Mouse (Mus musculus) bone marrow, adult 2 months (tissue): ENCODE measurements at regions not wholly inside any gene's neighbourhood (a gene's known extent, or its start where the extent isn't known, plus 50 kb on each side); places are given as distances from the start of the nearest gene placed in this dataset.

Source experiments
- H3K27ac ChIP-seq: fragments of 200-500 bp; 2 replicates; pipeline ENCODE4 v1.5.1; 2012; ENCODE audit warnings: low read depth, mild to moderate bottlenecking, control low read depth, inconsistent platforms, low read length; ENCODE audit not compliant: control insufficient read depth, poor library complexity, insufficient read depth
- H3K4me1 ChIP-seq: fragments of 200-500 bp; 2 replicates; pipeline ENCODE4 v1.6.1; 2011; ENCODE audit warnings: low read length; ENCODE audit not compliant: control insufficient read depth, insufficient read depth
- H3K4me3 ChIP-seq: fragments of 200-500 bp; replicated peaks from 2 replicates; pipeline ENCODE3; 2011; ENCODE audit warnings: mild to moderate bottlenecking, low read depth, low read length, control low read depth; ENCODE audit not compliant: control insufficient read depth
- CTCF ChIP-seq: fragments of 200-500 bp; IDR thresholded peaks from 2 replicates; pipeline ENCODE4 v1.5.1; 2011; ENCODE audit warnings: low read length, control low read depth; ENCODE audit not compliant: control insufficient read depth, insufficient read depth
- POLR2A ChIP-seq: fragments of 200-500 bp; IDR thresholded peaks from 2 replicates; pipeline ENCODE4 v1.6.1; 2011; ENCODE audit warnings: low read depth, mild to moderate bottlenecking, control low read depth, low read length, borderline replicate concordance; ENCODE audit not compliant: control insufficient read depth
- WGBS: fragments of 180-500 bp; shearing (Covaris S2); methylation state at CpG from one replicate; pipeline ENCODE4 v1.1.7; 2018; 5-methylcytosine and 5-hydroxymethylcytosine counted together

GRCm38 (mm10) chr5:133754180-133754579 is 345.3 kb upstream of the Castor2 start:
- H3K4me3 ChIP-seq: no peak overlapping the region
- no peak overlapping the region for H3K27ac ChIP-seq
- no peaks in the 10 kb centered on the region for H3K4me1 ChIP-seq
- 51% methylated on average over 7 of the region's 7 CpGs for WGBS
- TF ChIP-seq POLR2A: no peak
- no peak for TF ChIP-seq CTCF

- no peak overlapping the region for H3K4me3 ChIP-seq
- no peaks in the 10 kb centered on the region for H3K4me1 ChIP-seq
- no peak overlapping the region for H3K27ac ChIP-seq
- no peak for TF ChIP-seq POLR2A
- no peak for TF ChIP-seq CTCF
- 56% methylated on average over 8 of the region's 8 CpGs for WGBS
Measured at GRCm38 (mm10) chr5:133753461-133754160, 345.9 kb upstream of the Castor2 start.

GRCm38 (mm10) chr5:133746960-133747359 is 352.6 kb upstream of the Castor2 start:
- Histone ChIP-seq H3K27ac (no peak overlapping the region), H3K4me3 (no peak overlapping the region), H3K4me1 (no peaks in the 10 kb centered on the region)
- TF ChIP-seq POLR2A (no peak), CTCF (no peak)
- WGBS: 83% methylated on average over 1 of the region's 1 CpGs

- WGBS: 84% methylated on average over 10 of the region's 10 CpGs
- no peak for TF ChIP-seq POLR2A
- no peak for TF ChIP-seq CTCF
- H3K27ac ChIP-seq: no peak overlapping the region
- no peaks in the 10 kb centered on the region for H3K4me1 ChIP-seq
- H3K4me3 ChIP-seq: no peak overlapping the region
Measured at GRCm38 (mm10) chr5:133746411-133746810, 353.1 kb upstream of the Castor2 start.

- 78% methylated on average over 3 of the region's 3 CpGs for WGBS
- Histone ChIP-seq H3K4me1 (no peaks in the 10 kb centered on the region), H3K4me3 (no peak overlapping the region), H3K27ac (no peak overlapping the region)
- TF ChIP-seq POLR2A (no peak), CTCF (no peak)
Measured at GRCm38 (mm10) chr5:133744136-133744535, 355.4 kb upstream of the Castor2 start.

- Histone ChIP-seq H3K4me3 (no peak overlapping the region), H3K27ac (no peak overlapping the region), H3K4me1 (no peaks in the 10 kb centered on the region)
- WGBS: 75% methylated on average over 2 of the region's 2 CpGs
- no peak for TF ChIP-seq POLR2A
- no peak for TF ChIP-seq CTCF
Measured at GRCm38 (mm10) chr5:133743606-133744005, 355.9 kb upstream of the Castor2 start.

GRCm38 (mm10) chr5:133731871-133732270 is 367.6 kb upstream of the Castor2 start:
- 67% methylated on average over 4 of the region's 4 CpGs for WGBS
- H3K27ac ChIP-seq: no peak overlapping the region
- no peak overlapping the region for H3K4me3 ChIP-seq
- TF ChIP-seq CTCF: no peak
- TF ChIP-seq POLR2A: no peak
- no peaks in the 10 kb centered on the region for H3K4me1 ChIP-seq

- no peak overlapping the region for H3K4me3 ChIP-seq
- H3K4me1 ChIP-seq: no peaks in the 10 kb centered on the region
- 70% methylated on average over 10 of the region's 10 CpGs for WGBS
- no peak overlapping the region for H3K27ac ChIP-seq
- TF ChIP-seq CTCF: no peak
- TF ChIP-seq POLR2A: no peak
Measured at GRCm38 (mm10) chr5:133718187-133719078, 381.1 kb upstream of the Castor2 start.

- H3K27ac ChIP-seq: no peak overlapping the region
- no peak for TF ChIP-seq POLR2A
- no peak for TF ChIP-seq CTCF
Measured at GRCm38 (mm10) chr5:133715830-133716229, 383.7 kb upstream of the Castor2 start.

More at GRCm38 (mm10) chr5:133715830-133716229, 383.7 kb upstream of the Castor2 start:
- Histone ChIP-seq H3K4me3 (no peak overlapping the region), H3K4me1 (no peaks in the 10 kb centered on the region)
- WGBS: 77% methylated on average over 1 of the region's 1 CpGs
